Mouse (Mus musculus) olfactory bulb, adult 2 months (tissue): ENCODE results near the gene Pabpc1l. TPM values are rescaled to one million over a fixed set of nuclear protein-coding genes. Genes with fewer than 3 reads are reported as not detected.
"Not testable (repeated sequence)": the region's sequence is repeated elsewhere in the genome, so short reads cannot be mapped to it uniquely, and the experiment has no call there.

Experiments used
- H3K27ac ChIP-seq: fragments of 200-500 bp; 2 replicates; pipeline ENCODE4 v1.5.1; 2012; ENCODE audit warnings: low read depth, low read length; ENCODE audit not compliant: insufficient read depth
- H3K4me1 ChIP-seq: fragments of 200-500 bp; 2 replicates; pipeline ENCODE4 v1.6.1; 2012; ENCODE audit warnings: low read length; ENCODE audit not compliant: control insufficient read depth, insufficient read depth
- H3K4me3 ChIP-seq: fragments of 200-500 bp; 2 replicates; pipeline ENCODE4 v1.5.1; 2012; ENCODE audit warnings: mild to moderate bottlenecking, low read depth, low read length, moderate library complexity; ENCODE audit not compliant: insufficient read depth
- CTCF ChIP-seq: fragments of 200-500 bp; IDR thresholded peaks from 2 replicates; pipeline ENCODE4 v1.5.1; 2012; ENCODE audit warnings: low read depth, mild to moderate bottlenecking, low read length, moderate library complexity; ENCODE audit not compliant: insufficient read depth
- POLR2A ChIP-seq: fragments of 200-500 bp; IDR thresholded peaks from 2 replicates; pipeline ENCODE4 v1.6.1; 2012; ENCODE audit warnings: mild to moderate bottlenecking, low read depth, low read length, moderate library complexity; ENCODE audit not compliant: insufficient read depth
- WGBS: fragments of 180-500 bp; shearing (Covaris S2); methylation state at CpG from one replicate; pipeline ENCODE4 v1.1.7; 2018; 5-methylcytosine and 5-hydroxymethylcytosine counted together
- polyA plus RNA-seq: library from polyadenylated mRNA; stranded (reverse); fragments of >200 nt; gene quantifications from 2 replicates; pipeline ENCODE4 v1.2.4, GENCODE M21; 2012; ENCODE audit warnings: low replicate concordance; ENCODE audit not compliant: missing spikeins, insufficient read depth, insufficient read length

The Pabpc1l gene
- polyA plus RNA-seq, 1 experiment: not detected

- no peaks in the 10 kb centered on the region for H3K4me1 ChIP-seq
- no peak overlapping the region for H3K4me3 ChIP-seq
- WGBS: 75% methylated on average over 8 of the region's 8 CpGs
- H3K27ac ChIP-seq: no peak overlapping the region
- TF ChIP-seq CTCF (no peak), POLR2A (no peak)
These were observed 28.5 kb downstream of the Pabpc1l start for GRCm38 (mm10) chr2:164053767-164054166.

GRCm38 (mm10) chr2:164054671-164055070 is 29.4 kb downstream of the Pabpc1l start:
- 94% methylated on average over 8 of the region's 8 CpGs for WGBS
- no peak overlapping the region for H3K27ac ChIP-seq
- TF ChIP-seq CTCF (no peak), POLR2A (no peak)
- H3K4me3 ChIP-seq: no peak overlapping the region
- no peaks in the 10 kb centered on the region for H3K4me1 ChIP-seq

- H3K4me3 ChIP-seq: no peak overlapping the region
- TF ChIP-seq CTCF: no peak
- no peak for TF ChIP-seq POLR2A
- 90% methylated on average over 8 of the region's 8 CpGs for WGBS
- H3K27ac ChIP-seq: no peak overlapping the region
- H3K4me1 ChIP-seq: no peaks in the 10 kb centered on the region
These were observed 34.5 kb downstream of the Pabpc1l start for GRCm38 (mm10) chr2:164059634-164060235.

- H3K4me1 ChIP-seq: 0 out of 2 replicates have a peak, but pooled peaks cover 2% of the 10 kb centered on the region
- peak within 1 kb of the TSS; percentile 32; the same call in 1 of the 2 replicates for H3K27ac ChIP-seq
- TF ChIP-seq CTCF: no peak
- no peak for TF ChIP-seq POLR2A
- WGBS: under 1% methylated on average over 45 of the region's 45 CpGs
- peak within 1 kb of the TSS; percentile 83 for H3K4me3 ChIP-seq
These were observed 45.0 kb downstream of the Pabpc1l start, which contains the start of gene Stk4 for GRCm38 (mm10) chr2:164070142-164070764. Gene Stk4, plus strand, starts transcription at chr2:164070322.

- peak within 1 kb of the TSS; percentile 83 for H3K4me3 ChIP-seq
- peak; percentile 84 for TF ChIP-seq POLR2A
- TF ChIP-seq CTCF: no peak
- peak within 1 kb of the TSS; percentile 32; the same call in 1 of the 2 replicates for H3K27ac ChIP-seq
- 0 out of 2 replicates have a peak, but pooled peaks cover 2% of the 10 kb centered on the region for H3K4me1 ChIP-seq
- under 1% methylated on average over 55 of the region's 55 CpGs for WGBS
These were observed 45.7 kb downstream of the Pabpc1l start, which contains the start of gene Tomm34 for GRCm38 (mm10) chr2:164070765-164071436. Gene Tomm34, minus strand, starts transcription at chr2:164071169.

- peak overlapping the region; percentile 83 for H3K4me3 ChIP-seq
- not testable (repeated sequence) for H3K27ac ChIP-seq, H3K4me1 ChIP-seq
- 75% methylated on average over 11 of the region's 11 CpGs for WGBS
These were observed 46.2 kb downstream of the Pabpc1l start for GRCm38 (mm10) chr2:164071437-164071820.

GRCm38 (mm10) chr2:164072109-164072508 is 46.9 kb downstream of the Pabpc1l start:
- H3K4me1 ChIP-seq: 0 out of 2 replicates have a peak, but pooled peaks cover 2% of the 10 kb centered on the region
- TF ChIP-seq CTCF: no peak
- no peak for TF ChIP-seq POLR2A
- H3K4me3 ChIP-seq: no peak overlapping the region
- H3K27ac ChIP-seq: no peak overlapping the region
- WGBS: 88% methylated on average over 2 of the region's 2 CpGs

GRCm38 (mm10) chr2:164073120-164073519 is 47.9 kb downstream of the Pabpc1l start:
- Histone ChIP-seq H3K4me1 (0 out of 2 replicates have a peak, but pooled peaks cover 2% of the 10 kb centered on the region), H3K27ac (no peak overlapping the region), H3K4me3 (no peak overlapping the region)
- TF ChIP-seq POLR2A (no peak), CTCF (no peak)
- 90% methylated on average over 7 of the region's 7 CpGs for WGBS
